Mouse (Mus musculus) B cell, adult (primary cell): ENCODE measurements around the gene Zfp958. TPM values are rescaled to one million over a fixed set of nuclear protein-coding genes. Genes with fewer than 3 reads are reported as not detected.

Experiments used
- total RNA-seq: library from RNA; stranded (reverse); gene quantifications from 4 replicates; pipeline ENCODE4 v1.2.4, GENCODE M21; 2023; ENCODE audit not compliant: inconsistent age

Zfp958 gene
- total RNA-seq: 10.1 to 13.9 TPM (median 10.5 TPM) in 4 replicates

DNA sequence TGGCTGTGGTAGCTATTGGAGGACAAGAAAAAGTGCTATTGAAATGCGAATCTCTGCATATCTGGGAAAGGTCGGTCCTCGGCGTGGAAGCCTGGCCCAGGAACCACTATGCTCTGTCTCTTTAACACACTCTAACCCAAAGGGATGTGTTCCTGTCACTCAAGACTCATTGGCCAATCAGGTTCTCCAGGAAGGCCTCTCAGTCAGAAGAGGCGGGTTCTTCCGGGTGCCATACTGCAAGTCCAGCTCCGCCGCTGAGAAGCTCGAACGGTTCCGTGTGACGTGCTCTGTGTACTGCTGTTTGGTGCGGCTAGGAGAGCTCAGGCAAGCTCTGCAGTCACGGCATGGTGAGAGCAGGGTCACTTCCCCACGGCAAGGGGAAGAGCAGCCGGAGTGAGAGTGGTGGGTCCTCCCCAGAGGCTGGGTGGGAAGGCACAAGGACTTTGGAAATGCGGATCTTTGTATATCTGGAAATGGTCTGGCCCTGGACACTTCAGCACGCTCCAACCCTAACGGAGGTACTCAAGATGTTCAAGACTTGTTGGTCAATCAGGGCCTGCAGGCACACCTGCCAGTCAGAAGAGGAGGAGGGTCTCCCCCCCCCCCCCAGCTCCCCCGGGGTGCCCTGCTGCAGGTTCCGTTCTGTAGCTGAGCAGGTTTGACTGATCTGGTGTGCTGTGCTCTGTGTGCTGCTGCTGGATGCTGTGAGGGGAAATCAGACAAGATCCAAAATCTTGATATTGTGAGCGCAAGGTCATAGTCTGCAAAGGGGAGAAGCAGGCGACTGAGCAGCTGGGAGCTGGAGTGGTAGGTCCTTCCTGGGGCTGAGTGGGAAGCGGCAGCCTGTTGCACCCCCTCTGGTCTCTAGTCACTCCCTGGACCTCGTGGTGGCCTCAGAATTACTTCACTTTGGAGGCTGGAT lies at the start of gene Zfp958:
Zfp958 (plus strand) TSS at position 236 of the 922 bp plus-strand sequence.

Other genes with a start within 250 kb of the Zfp958 start
- gene Cers4, start 120.1 kb upstream of the Zfp958 start, total RNA-seq: 35.7 to 40.8 TPM (median 37.9 TPM) in 4 replicates
- 1.2 to 2.2 TPM (median 1.7 TPM) in 4 replicates for gene Shcbp1, start 166.4 kb downstream of the Zfp958 start, total RNA-seq